Mouse (Mus musculus) heart, postnatal 0 days (tissue): ENCODE data around the gene Pcnx2.

ENCODE experiments used
- CTCF ChIP-seq: IDR thresholded peaks from 2 replicates; pipeline ENCODE4 v1.5.1; 2016; ENCODE audit warnings: antibody characterized with exemption, control low read depth, low read depth
- EP300 ChIP-seq: IDR thresholded peaks from 2 replicates; pipeline ENCODE4 v1.6.1; 2016; ENCODE audit warnings: antibody characterized with exemption, low read depth

- no peak for TF ChIP-seq EP300
- TF ChIP-seq CTCF, result no peak
These were observed 89.3 kb downstream of the Pcnx2 start for GRCm38 (mm10) chr8:125808826-125809225.
